Mouse (Mus musculus): ENCODE results near the gene Tmem184b. TPM values are rescaled to one million over a fixed set of nuclear protein-coding genes. Genes with fewer than 3 reads are reported as not detected.

Tmem184b gene
- polyA plus RNA-seq, 1 experiment from 2014 or later, result 38.8 TPM

GRCm38 (mm10) chr15:79424602-79425001, 21.2 kb upstream of the Tmem184b start:
- no peak overlapping the region for H3K4me3 ChIP-seq (ENCODE audit: low read depth, low read length)
- H3K9me3 ChIP-seq (ENCODE audit: control insufficient read depth, low read length), result no peaks in the 10 kb centered on the region
- H3K27me3 ChIP-seq (replicated peaks; ENCODE audit: control insufficient read depth, insufficient read depth, low read length), result no peaks in the 10 kb centered on the region
- WGBS, result 89% methylated on average over 17 of the region's 17 CpGs
- H3K36me3 ChIP-seq (ENCODE audit: control insufficient read depth, insufficient read depth, low read length), result peaks cover 51% of the 10 kb centered on the region
- H3K27ac ChIP-seq (ENCODE audit: low read depth, low read length), result no peak overlapping the region
- H3K9ac ChIP-seq (ENCODE audit: low read depth, low read length), result no peak overlapping the region
- H3K4me1 ChIP-seq (replicated peaks; ENCODE audit: control insufficient read depth, insufficient read depth, low read length), result no peaks in the 10 kb centered on the region
- ATAC-seq (replicated peaks; ENCODE audit: low FRiP score) (no peak), DNase-seq (ENCODE audit: low spot score) (no peak)
- H3K4me2 ChIP-seq, result no peak overlapping the region

- Histone ChIP-seq H3K4me1 (replicated peaks; ENCODE audit: control insufficient read depth, insufficient read depth, low read length) (no peaks in the 10 kb centered on the region), H3K27me3 (replicated peaks; ENCODE audit: control insufficient read depth, insufficient read depth, low read length) (no peaks in the 10 kb centered on the region), H3K27ac (ENCODE audit: low read depth, low read length) (no peak overlapping the region), H3K9ac (ENCODE audit: low read depth, low read length) (no peak overlapping the region), H3K4me3 (ENCODE audit: low read depth, low read length) (no peak overlapping the region), H3K36me3 (ENCODE audit: control insufficient read depth, insufficient read depth, low read length) (peaks cover 47% of the 10 kb centered on the region), H3K4me2 (no peak overlapping the region), H3K9me3 (ENCODE audit: control insufficient read depth, low read length) (no peaks in the 10 kb centered on the region)
- WGBS, result 86% methylated on average over 6 of the region's 6 CpGs
- ATAC-seq (replicated peaks; ENCODE audit: low FRiP score) (no peak), DNase-seq (ENCODE audit: low spot score) (no peak)
Observed at GRCm38 (mm10) chr15:79422715-79423243, 19.4 kb upstream of the Tmem184b start.

- 86% methylated on average over 11 of the region's 11 CpGs for WGBS
- H3K9ac ChIP-seq (ENCODE audit: low read depth, low read length), result no peak overlapping the region
- no peak overlapping the region for H3K27ac ChIP-seq (ENCODE audit: low read depth, low read length)
- no peaks in the 10 kb centered on the region for H3K27me3 ChIP-seq (replicated peaks; ENCODE audit: control insufficient read depth, insufficient read depth, low read length)
- peaks cover 19% of the 10 kb centered on the region; the same call in 1 of the 2 replicates for H3K36me3 ChIP-seq (ENCODE audit: control insufficient read depth, insufficient read depth, low read length)
- no peak overlapping the region for H3K4me2 ChIP-seq
- ATAC-seq (replicated peaks; ENCODE audit: low FRiP score), result no peak
- peaks cover 8% of the 10 kb centered on the region; the same call in 1 of the 2 replicates for H3K4me1 ChIP-seq (replicated peaks; ENCODE audit: control insufficient read depth, insufficient read depth, low read length)
- no peaks in the 10 kb centered on the region for H3K9me3 ChIP-seq (ENCODE audit: control insufficient read depth, low read length)
- no peak overlapping the region for H3K4me3 ChIP-seq (ENCODE audit: low read depth, low read length)
- no peak for DNase-seq (ENCODE audit: low spot score)
Observed at GRCm38 (mm10) chr15:79418677-79419076, 15.3 kb upstream of the Tmem184b start.

- DNase-seq (ENCODE audit: low spot score) (no peak), ATAC-seq (replicated peaks; ENCODE audit: low FRiP score) (no peak)
- WGBS, result 90% methylated on average over 3 of the region's 3 CpGs
- no peaks in the 10 kb centered on the region for H3K27me3 ChIP-seq (replicated peaks; ENCODE audit: control insufficient read depth, insufficient read depth, low read length)
- no peak overlapping the region for H3K4me2 ChIP-seq
- peaks cover 8% of the 10 kb centered on the region; the same call in 1 of the 2 replicates for H3K4me1 ChIP-seq (replicated peaks; ENCODE audit: control insufficient read depth, insufficient read depth, low read length)
- no peaks in the 10 kb centered on the region for H3K9me3 ChIP-seq (ENCODE audit: control insufficient read depth, low read length)
- no peak overlapping the region for H3K9ac ChIP-seq (ENCODE audit: low read depth, low read length)
- no peak overlapping the region for H3K4me3 ChIP-seq (ENCODE audit: low read depth, low read length)
- peaks cover 16% of the 10 kb centered on the region; the same call in 1 of the 2 replicates for H3K36me3 ChIP-seq (ENCODE audit: control insufficient read depth, insufficient read depth, low read length)
- H3K27ac ChIP-seq (ENCODE audit: low read depth, low read length), result no peak overlapping the region
Observed at GRCm38 (mm10) chr15:79418265-79418664, 14.9 kb upstream of the Tmem184b start.

- H3K27me3 ChIP-seq (replicated peaks; ENCODE audit: control insufficient read depth, insufficient read depth, low read length), result no peaks in the 10 kb centered on the region
- H3K4me1 ChIP-seq (replicated peaks; ENCODE audit: control insufficient read depth, insufficient read depth, low read length), result peaks cover 8% of the 10 kb centered on the region; the same call in 1 of the 2 replicates
- H3K27ac ChIP-seq (ENCODE audit: low read depth, low read length), result no peak overlapping the region
- H3K4me3 ChIP-seq (ENCODE audit: low read depth, low read length), result no peak overlapping the region
- DNase-seq (ENCODE audit: low spot score), result no peak
- ATAC-seq (replicated peaks; ENCODE audit: low FRiP score), result no peak
- H3K9me3 ChIP-seq (ENCODE audit: control insufficient read depth, low read length), result no peaks in the 10 kb centered on the region
- no peak overlapping the region for H3K9ac ChIP-seq (ENCODE audit: low read depth, low read length)
- H3K4me2 ChIP-seq, result no peak overlapping the region
- H3K36me3 ChIP-seq (ENCODE audit: control insufficient read depth, insufficient read depth, low read length), result peaks cover 11% of the 10 kb centered on the region; the same call in 1 of the 2 replicates
- WGBS, result 86% methylated on average over 3 of the region's 3 CpGs
Observed at GRCm38 (mm10) chr15:79417379-79417778, 14.0 kb upstream of the Tmem184b start.

GRCm38 (mm10) chr15:79416460-79417085, 13.2 kb upstream of the Tmem184b start:
- no peak overlapping the region for H3K4me3 ChIP-seq (ENCODE audit: low read depth, low read length)
- no peak overlapping the region for H3K9ac ChIP-seq (ENCODE audit: low read depth, low read length)
- H3K27me3 ChIP-seq (replicated peaks; ENCODE audit: control insufficient read depth, insufficient read depth, low read length), result no peaks in the 10 kb centered on the region
- no peaks in the 10 kb centered on the region for H3K9me3 ChIP-seq (ENCODE audit: control insufficient read depth, low read length)
- peaks cover 11% of the 10 kb centered on the region; the same call in 1 of the 2 replicates for H3K36me3 ChIP-seq (ENCODE audit: control insufficient read depth, insufficient read depth, low read length)
- 61% methylated on average over 10 of the region's 10 CpGs for WGBS
- H3K4me2 ChIP-seq, result no peak overlapping the region
- ATAC-seq (replicated peaks; ENCODE audit: low FRiP score) (no peak), DNase-seq (ENCODE audit: low spot score) (no peak)
- no peak overlapping the region for H3K27ac ChIP-seq (ENCODE audit: low read depth, low read length)
- H3K4me1 ChIP-seq (replicated peaks; ENCODE audit: control insufficient read depth, insufficient read depth, low read length), result peaks cover 8% of the 10 kb centered on the region; the same call in 1 of the 2 replicates

GRCm38 (mm10) chr15:79414513-79414912, 11.1 kb upstream of the Tmem184b start:
- H3K36me3 ChIP-seq (ENCODE audit: control insufficient read depth, insufficient read depth, low read length), result 0 out of 2 replicates have a peak, but pooled peaks cover 6% of the 10 kb centered on the region
- ATAC-seq (replicated peaks; ENCODE audit: low FRiP score) (no peak), DNase-seq (ENCODE audit: low spot score) (no peak)
- H3K4me2 ChIP-seq, result no peak overlapping the region
- no peak overlapping the region for H3K4me3 ChIP-seq (ENCODE audit: low read depth, low read length)
- H3K27me3 ChIP-seq (replicated peaks; ENCODE audit: control insufficient read depth, insufficient read depth, low read length), result no peaks in the 10 kb centered on the region
- H3K4me1 ChIP-seq (replicated peaks; ENCODE audit: control insufficient read depth, insufficient read depth, low read length), result peaks cover 8% of the 10 kb centered on the region; the same call in 1 of the 2 replicates
- H3K9ac ChIP-seq (ENCODE audit: low read depth, low read length), result 0 out of 2 replicates have a peak overlapping the region, but pooled peaks have one; percentile 17
- 27% methylated on average over 4 of the region's 4 CpGs for WGBS
- no peaks in the 10 kb centered on the region for H3K9me3 ChIP-seq (ENCODE audit: control insufficient read depth, low read length)
- no peak overlapping the region for H3K27ac ChIP-seq (ENCODE audit: low read depth, low read length)

GRCm38 (mm10) chr15:79413802-79414201, 10.4 kb upstream of the Tmem184b start:
- no peak for DNase-seq (ENCODE audit: low spot score)
- 58% methylated on average over 8 of the region's 8 CpGs for WGBS
- Histone ChIP-seq H3K4me1 (replicated peaks; ENCODE audit: control insufficient read depth, insufficient read depth, low read length) (peaks cover 8% of the 10 kb centered on the region; the same call in 1 of the 2 replicates), H3K36me3 (ENCODE audit: control insufficient read depth, insufficient read depth, low read length) (0 out of 2 replicates have a peak, but pooled peaks cover 3% of the 10 kb centered on the region), H3K27me3 (replicated peaks; ENCODE audit: control insufficient read depth, insufficient read depth, low read length) (no peaks in the 10 kb centered on the region), H3K9ac (ENCODE audit: low read depth, low read length) (no peak overlapping the region), H3K9me3 (ENCODE audit: control insufficient read depth, low read length) (no peaks in the 10 kb centered on the region), H3K27ac (ENCODE audit: low read depth, low read length) (no peak overlapping the region), H3K4me3 (ENCODE audit: low read depth, low read length) (no peak overlapping the region), H3K4me2 (no peak overlapping the region)
- no peak for ATAC-seq (replicated peaks; ENCODE audit: low FRiP score)

- ATAC-seq (replicated peaks; ENCODE audit: low FRiP score) (no peak), DNase-seq (ENCODE audit: low spot score) (no peak)
- WGBS, result 93% methylated on average over 3 of the region's 3 CpGs
- Histone ChIP-seq H3K4me2 (no peak overlapping the region), H3K36me3 (ENCODE audit: control insufficient read depth, insufficient read depth, low read length) (0 out of 2 replicates have a peak, but pooled peaks cover 3% of the 10 kb centered on the region), H3K9me3 (ENCODE audit: control insufficient read depth, low read length) (no peaks in the 10 kb centered on the region), H3K27me3 (replicated peaks; ENCODE audit: control insufficient read depth, insufficient read depth, low read length) (no peaks in the 10 kb centered on the region), H3K4me1 (replicated peaks; ENCODE audit: control insufficient read depth, insufficient read depth, low read length) (peaks cover 8% of the 10 kb centered on the region; the same call in 1 of the 2 replicates), H3K27ac (ENCODE audit: low read depth, low read length) (no peak overlapping the region), H3K9ac (ENCODE audit: low read depth, low read length) (no peak overlapping the region), H3K4me3 (ENCODE audit: low read depth, low read length) (no peak overlapping the region)
Observed at GRCm38 (mm10) chr15:79413201-79413600, 9.8 kb upstream of the Tmem184b start.

Data from liver, embryonic 11.5 days (tissue).